Mouse (Mus musculus): Measurements from ENCODE around the gene Ece1. TPM values are rescaled to one million over a fixed set of nuclear protein-coding genes. Genes with fewer than 3 reads are reported as not detected.

Ece1 gene
- 23.9 and 24.5 TPM in 2 replicates for polyA plus RNA-seq (2016; fragmentation: Nextera tagmentation; extraction: Ambion mirVana)

DNA sequence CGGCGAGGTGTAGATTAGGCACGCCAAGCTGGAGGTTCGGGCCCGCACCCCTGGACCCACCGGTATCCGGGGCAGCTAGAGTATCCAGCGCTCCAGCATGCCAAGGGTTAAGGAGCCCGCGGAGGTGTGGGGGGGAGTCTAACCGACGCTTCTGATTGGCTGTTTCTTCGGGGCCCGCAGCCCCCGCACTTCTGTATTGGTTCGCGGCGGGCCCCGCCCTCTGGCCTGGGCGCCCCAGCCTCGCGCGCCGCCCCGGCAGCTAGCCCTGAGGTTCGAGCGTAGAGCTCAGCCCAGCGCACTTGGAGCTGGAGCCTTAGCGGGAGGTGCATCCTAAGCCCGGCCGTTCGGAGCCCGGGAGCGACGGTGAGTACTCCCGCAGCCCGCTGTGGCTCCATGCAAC is at the start of gene Ece1:
TSS of gene Ece1 (plus strand) at position 219 of the 400 bp plus-strand sequence.
- peak within 1 kb of the TSS; percentile 84 for H3K9ac ChIP-seq (replicated peaks)
- peaks cover 53% of the 10 kb centered on the region for H3K4me1 ChIP-seq (replicated peaks)
- peak within 1 kb of the TSS; percentile 81 for H3K4me3 ChIP-seq (replicated peaks)
- H3K27me3 ChIP-seq: no peaks in the 10 kb centered on the region
- ATAC-seq (ENCODE audit: insufficient number of reproducible peaks, insufficient read depth, low FRiP score, low TSS enrichment, low read depth): peak; percentile 92
- H3K36me3 ChIP-seq: no peaks in the 10 kb centered on the region
- under 1% methylated on average over 37 of the region's 37 CpGs for WGBS
- peak within 1 kb of the TSS; percentile 80 for H3K4me2 ChIP-seq
- H3K27ac ChIP-seq: peak within 1 kb of the TSS; percentile 69
- no peaks in the 10 kb centered on the region for H3K9me3 ChIP-seq

- Histone ChIP-seq H3K27me3 (peaks cover 16% of the 10 kb centered on the region), H3K36me3 (no peaks in the 10 kb centered on the region), H3K9ac (replicated peaks) (no peak overlapping the region), H3K4me3 (replicated peaks) (no peak overlapping the region), H3K27ac (no peak overlapping the region), H3K4me2 (no peak overlapping the region), H3K4me1 (replicated peaks) (no peaks in the 10 kb centered on the region; the same call in 1 of the 2 replicates), H3K9me3 (no peaks in the 10 kb centered on the region)
- 65% methylated on average over 13 of the region's 13 CpGs for WGBS
- no peak for ATAC-seq (ENCODE audit: insufficient number of reproducible peaks, insufficient read depth, low FRiP score, low TSS enrichment, low read depth)
Measured at GRCm38 (mm10) chr4:137812946-137813708, 48.9 kb upstream of the Ece1 start.

GRCm38 (mm10) chr4:137814140-137814539 is 47.9 kb upstream of the Ece1 start:
- no peaks in the 10 kb centered on the region for H3K9me3 ChIP-seq
- no peak for ATAC-seq (ENCODE audit: insufficient number of reproducible peaks, insufficient read depth, low FRiP score, low TSS enrichment, low read depth)
- H3K4me1 ChIP-seq (replicated peaks): no peaks in the 10 kb centered on the region; the same call in 1 of the 2 replicates
- H3K27ac ChIP-seq: no peak overlapping the region
- H3K36me3 ChIP-seq: no peaks in the 10 kb centered on the region
- no peak overlapping the region for H3K4me2 ChIP-seq
- WGBS: 72% methylated on average over 7 of the region's 7 CpGs
- H3K4me3 ChIP-seq (replicated peaks): no peak overlapping the region
- H3K27me3 ChIP-seq: peaks cover 16% of the 10 kb centered on the region
- no peak overlapping the region for H3K9ac ChIP-seq (replicated peaks)

- Histone ChIP-seq H3K4me3 (replicated peaks) (no peak overlapping the region), H3K27ac (no peak overlapping the region), H3K4me2 (no peak overlapping the region), H3K36me3 (no peaks in the 10 kb centered on the region), H3K27me3 (peaks cover 9% of the 10 kb centered on the region), H3K9ac (replicated peaks) (no peak overlapping the region), H3K9me3 (0 out of 2 replicates have a peak, but pooled peaks cover 5% of the 10 kb centered on the region), H3K4me1 (replicated peaks) (no peaks in the 10 kb centered on the region; the same call in 1 of the 2 replicates)
- ATAC-seq (ENCODE audit: insufficient number of reproducible peaks, insufficient read depth, low FRiP score, low TSS enrichment, low read depth): no peak
- WGBS: 61% methylated on average over 3 of the region's 3 CpGs
Measured at GRCm38 (mm10) chr4:137815473-137815872, 46.6 kb upstream of the Ece1 start.

DNA sequence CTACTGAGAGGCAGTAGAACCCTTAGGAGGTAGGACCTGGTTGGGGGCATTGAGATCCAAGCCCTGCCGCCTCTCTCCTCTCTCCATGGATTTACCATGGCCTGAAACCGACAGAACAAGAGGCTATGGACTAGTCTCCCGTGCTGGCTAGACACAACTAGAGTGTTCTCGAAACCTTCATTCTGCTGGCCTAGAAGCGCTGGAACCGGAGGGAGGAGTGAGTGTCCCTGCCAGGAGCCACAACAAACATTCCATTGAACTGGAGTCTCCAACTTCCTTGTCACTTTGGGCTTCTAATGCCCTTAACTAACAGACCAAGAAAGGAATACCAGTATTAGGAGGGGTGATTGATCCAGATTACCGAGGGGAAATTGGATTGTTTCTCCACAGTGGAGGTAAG is 45.8 kb upstream of the Ece1 start:
- no peak overlapping the region for H3K4me2 ChIP-seq
- peaks cover 8% of the 10 kb centered on the region for H3K27me3 ChIP-seq
- no peak overlapping the region for H3K4me3 ChIP-seq (replicated peaks)
- H3K9me3 ChIP-seq: 0 out of 2 replicates have a peak, but pooled peaks cover 5% of the 10 kb centered on the region
- no peak overlapping the region for H3K27ac ChIP-seq
- no peak for ATAC-seq (ENCODE audit: insufficient number of reproducible peaks, insufficient read depth, low FRiP score, low TSS enrichment, low read depth)
- H3K36me3 ChIP-seq: no peaks in the 10 kb centered on the region
- no peak overlapping the region for H3K9ac ChIP-seq (replicated peaks)
- no peaks in the 10 kb centered on the region; the same call in 1 of the 2 replicates for H3K4me1 ChIP-seq (replicated peaks)
- WGBS: 74% methylated on average over 7 of the region's 7 CpGs

- H3K4me1 ChIP-seq (replicated peaks): no peaks in the 10 kb centered on the region; the same call in 1 of the 2 replicates
- H3K36me3 ChIP-seq: no peaks in the 10 kb centered on the region
- no peak for ATAC-seq (ENCODE audit: insufficient number of reproducible peaks, insufficient read depth, low FRiP score, low TSS enrichment, low read depth)
- 0 out of 2 replicates have a peak, but pooled peaks cover 5% of the 10 kb centered on the region for H3K9me3 ChIP-seq
- H3K4me3 ChIP-seq (replicated peaks): no peak overlapping the region
- H3K27me3 ChIP-seq: no peaks in the 10 kb centered on the region; the same call in 1 of the 2 replicates
- no peak overlapping the region for H3K4me2 ChIP-seq
- no peak overlapping the region for H3K27ac ChIP-seq
- WGBS: 91% methylated on average over 3 of the region's 3 CpGs
- no peak overlapping the region for H3K9ac ChIP-seq (replicated peaks)
Measured at GRCm38 (mm10) chr4:137818341-137818740, 43.7 kb upstream of the Ece1 start.

DNA sequence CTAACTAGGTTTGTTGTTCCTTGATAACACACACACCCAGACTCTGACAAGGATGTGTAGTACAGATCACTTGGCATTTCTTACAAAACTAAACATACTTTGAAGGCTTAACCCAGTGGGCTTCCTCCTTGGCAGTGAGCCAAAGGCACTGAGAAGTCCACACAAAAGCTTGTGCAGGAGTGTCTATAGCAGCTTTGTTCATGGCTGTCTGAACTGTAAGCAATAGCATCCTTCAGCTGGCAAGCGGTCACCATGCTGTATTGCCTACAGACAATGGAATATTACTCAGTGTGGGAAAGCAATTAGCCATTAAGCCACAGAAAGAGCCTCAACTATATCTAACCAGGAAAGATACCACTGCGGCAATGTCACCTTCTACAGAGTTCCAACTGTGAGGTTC is 42.5 kb upstream of the Ece1 start:
- Histone ChIP-seq H3K27me3 (no peaks in the 10 kb centered on the region), H3K36me3 (no peaks in the 10 kb centered on the region), H3K9me3 (0 out of 2 replicates have a peak, but pooled peaks cover 5% of the 10 kb centered on the region), H3K4me1 (replicated peaks) (no peaks in the 10 kb centered on the region), H3K4me3 (replicated peaks) (no peak overlapping the region), H3K27ac (no peak overlapping the region), H3K9ac (replicated peaks) (no peak overlapping the region), H3K4me2 (no peak overlapping the region)
- no peak for ATAC-seq (ENCODE audit: insufficient number of reproducible peaks, insufficient read depth, low FRiP score, low TSS enrichment, low read depth)
- 92% methylated on average over 2 of the region's 2 CpGs for WGBS

DNA sequence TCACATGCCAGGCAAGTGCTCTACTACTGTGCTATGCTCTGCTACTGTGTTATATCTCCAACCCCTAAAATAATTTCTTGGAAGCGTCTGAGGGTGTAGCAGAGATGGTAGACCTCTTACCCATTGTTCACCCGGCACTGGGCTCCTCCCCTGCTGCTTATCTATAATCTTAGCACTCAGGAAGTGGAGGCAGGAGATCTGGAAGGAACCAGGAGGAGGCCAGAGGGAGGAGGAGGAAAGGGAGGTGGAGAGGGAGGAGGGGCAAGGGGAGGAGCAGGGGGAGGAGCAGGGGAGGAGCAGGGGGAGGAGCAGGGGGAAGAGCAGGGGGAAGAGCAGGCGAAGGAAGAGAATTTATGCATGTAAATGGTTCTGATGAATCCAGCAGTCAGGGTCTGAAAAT is 41.3 kb upstream of the Ece1 start:
- no peak overlapping the region for H3K9ac ChIP-seq (replicated peaks)
- 0 out of 2 replicates have a peak, but pooled peaks cover 5% of the 10 kb centered on the region for H3K9me3 ChIP-seq
- H3K4me2 ChIP-seq: no peak overlapping the region
- H3K36me3 ChIP-seq: no peaks in the 10 kb centered on the region
- no peaks in the 10 kb centered on the region for H3K4me1 ChIP-seq (replicated peaks)
- H3K27ac ChIP-seq: no peak overlapping the region
- H3K27me3 ChIP-seq: no peaks in the 10 kb centered on the region
- H3K4me3 ChIP-seq (replicated peaks): no peak overlapping the region
- no peak for ATAC-seq (ENCODE audit: insufficient number of reproducible peaks, insufficient read depth, low FRiP score, low TSS enrichment, low read depth)
- 60% methylated on average over 3 of the region's 3 CpGs for WGBS

DNA sequence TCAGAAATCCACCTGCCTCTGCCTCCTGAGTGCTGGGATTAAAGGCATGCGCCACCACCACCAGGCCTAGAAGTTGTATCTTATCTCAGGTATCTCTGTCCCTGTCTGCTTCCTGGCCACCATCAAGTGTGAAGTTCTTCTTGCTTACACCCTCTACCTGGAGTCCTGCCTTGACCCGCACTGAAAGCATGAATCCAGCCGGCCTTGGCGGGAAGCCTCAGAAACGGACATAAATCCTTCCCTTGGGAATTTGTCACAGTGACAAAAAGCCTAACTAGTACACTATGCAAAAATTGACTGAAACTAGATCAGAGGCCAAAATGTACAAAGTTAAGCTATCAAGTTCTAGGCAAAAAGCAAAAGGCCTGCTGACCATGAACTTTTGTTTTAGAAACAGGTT is 39.5 kb upstream of the Ece1 start:
- no peak for ATAC-seq (ENCODE audit: insufficient number of reproducible peaks, insufficient read depth, low FRiP score, low TSS enrichment, low read depth)
- 91% methylated on average over 5 of the region's 5 CpGs for WGBS
- no peak overlapping the region for H3K4me3 ChIP-seq (replicated peaks)
- H3K4me2 ChIP-seq: no peak overlapping the region
- H3K9ac ChIP-seq (replicated peaks): no peak overlapping the region
- 0 out of 2 replicates have a peak, but pooled peaks cover 5% of the 10 kb centered on the region for H3K9me3 ChIP-seq
- no peak overlapping the region for H3K27ac ChIP-seq
- H3K4me1 ChIP-seq (replicated peaks): no peaks in the 10 kb centered on the region
- 0 out of 2 replicates have a peak, but pooled peaks cover 3% of the 10 kb centered on the region for H3K27me3 ChIP-seq
- H3K36me3 ChIP-seq: no peaks in the 10 kb centered on the region

- no peak for ATAC-seq (ENCODE audit: insufficient number of reproducible peaks, insufficient read depth, low FRiP score, low TSS enrichment, low read depth)
- H3K9ac ChIP-seq (replicated peaks): no peak overlapping the region
- 88% methylated on average over 3 of the region's 3 CpGs for whole genome bisulfite sequencing
Measured at GRCm38 (mm10) chr4:137823542-137823941, 38.5 kb upstream of the Ece1 start.

DNA sequence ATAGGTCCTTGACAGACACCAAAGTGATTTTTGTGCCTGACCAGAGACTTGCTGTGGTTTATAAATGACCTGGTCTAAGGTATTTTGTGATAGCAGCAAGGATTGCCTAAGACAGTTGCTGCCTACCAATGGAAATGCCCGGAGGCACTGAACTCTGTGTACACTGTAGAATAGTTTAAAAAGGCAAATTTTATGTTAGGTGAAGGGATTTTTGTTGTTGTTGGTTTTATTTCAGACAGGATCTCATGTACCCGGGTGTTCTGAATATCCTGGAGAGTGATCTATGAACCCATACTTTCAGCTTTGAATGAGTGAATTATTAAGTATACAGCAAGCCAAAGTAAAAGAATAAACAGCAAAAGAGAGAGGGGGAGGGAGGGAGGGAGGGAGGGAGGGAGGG is 37.2 kb upstream of the Ece1 start:
- Histone ChIP-seq H3K9me3 (0 out of 2 replicates have a peak, but pooled peaks cover 3% of the 10 kb centered on the region), H3K4me2 (no peak overlapping the region), H3K4me3 (replicated peaks) (no peak overlapping the region), H3K9ac (replicated peaks) (no peak overlapping the region), H3K27ac (no peak overlapping the region), H3K36me3 (no peaks in the 10 kb centered on the region), H3K4me1 (replicated peaks) (no peaks in the 10 kb centered on the region), H3K27me3 (peaks cover 21% of the 10 kb centered on the region)
- 84% methylated on average over 2 of the region's 2 CpGs for WGBS
- ATAC-seq (ENCODE audit: insufficient number of reproducible peaks, insufficient read depth, low FRiP score, low TSS enrichment, low read depth): no peak

More at GRCm38 (mm10) chr4:137823542-137823941, 38.5 kb upstream of the Ece1 start:
- no peaks in the 10 kb centered on the region for H3K4me1 ChIP-seq (replicated peaks)
- H3K4me2 ChIP-seq: no peak overlapping the region
- no peaks in the 10 kb centered on the region for H3K36me3 ChIP-seq
- H3K27me3 ChIP-seq: peaks cover 7% of the 10 kb centered on the region; the same call in 1 of the 2 replicates
- no peak overlapping the region for H3K4me3 ChIP-seq (replicated peaks)
- 0 out of 2 replicates have a peak, but pooled peaks cover 5% of the 10 kb centered on the region for H3K9me3 ChIP-seq
- H3K27ac ChIP-seq: no peak overlapping the region

Data from limb, embryonic 12.5 days (tissue).